Mouse (Mus musculus) urinary bladder, postnatal 4 days (tissue): ENCODE data around the gene Phf21a.

Source experiments
- DNase-seq, 2 experiments: peaks; one replicate each; pipeline ENCODE4 v3.0.0; 2021 to 2022; ENCODE audit warnings: low spot score in 2 of 2

Gene Phf21a

DNA sequence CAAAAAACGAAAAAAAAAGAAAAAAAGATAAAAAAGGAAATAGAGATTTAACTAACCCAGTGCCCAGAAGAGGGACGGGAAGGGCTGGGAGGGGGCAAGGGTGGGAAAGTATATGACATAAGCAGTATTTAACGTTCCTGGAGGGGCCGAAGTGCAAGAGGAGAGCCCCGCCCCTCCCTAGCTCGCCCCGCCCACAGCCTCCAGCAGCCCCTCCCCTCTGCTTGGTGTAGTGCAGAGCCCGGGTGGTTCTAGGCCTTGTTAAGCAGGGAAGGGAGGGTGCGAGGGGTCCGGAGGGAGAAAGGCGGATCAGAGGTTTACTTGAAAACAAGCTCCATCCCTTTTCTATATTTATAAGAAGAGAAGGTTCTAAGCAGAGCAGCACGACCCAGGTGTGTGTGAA, 268.0 kb downstream of the Phf21a start:
- DNase-seq: no peak

DNA sequence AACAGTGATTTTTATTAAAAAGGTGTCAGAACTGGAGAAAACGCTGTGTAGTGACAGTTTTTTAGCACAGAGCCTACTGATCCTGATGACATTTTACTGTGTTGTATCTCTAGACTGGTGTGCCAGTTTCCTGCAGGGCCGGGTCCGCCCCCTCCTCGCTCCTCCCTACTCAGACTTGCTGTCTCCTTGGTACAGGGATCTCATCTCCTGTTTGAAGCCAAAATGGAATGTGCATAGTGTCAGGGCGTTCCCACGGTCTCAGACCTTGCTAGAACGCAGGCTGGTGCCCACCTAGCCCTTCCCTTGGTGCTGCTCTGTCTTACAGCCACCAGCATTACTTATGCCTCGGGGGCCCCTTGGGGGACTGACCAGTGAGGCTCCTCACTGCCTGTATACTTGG, 268.9 kb downstream of the Phf21a start:
- DNase-seq: no peak

DNA sequence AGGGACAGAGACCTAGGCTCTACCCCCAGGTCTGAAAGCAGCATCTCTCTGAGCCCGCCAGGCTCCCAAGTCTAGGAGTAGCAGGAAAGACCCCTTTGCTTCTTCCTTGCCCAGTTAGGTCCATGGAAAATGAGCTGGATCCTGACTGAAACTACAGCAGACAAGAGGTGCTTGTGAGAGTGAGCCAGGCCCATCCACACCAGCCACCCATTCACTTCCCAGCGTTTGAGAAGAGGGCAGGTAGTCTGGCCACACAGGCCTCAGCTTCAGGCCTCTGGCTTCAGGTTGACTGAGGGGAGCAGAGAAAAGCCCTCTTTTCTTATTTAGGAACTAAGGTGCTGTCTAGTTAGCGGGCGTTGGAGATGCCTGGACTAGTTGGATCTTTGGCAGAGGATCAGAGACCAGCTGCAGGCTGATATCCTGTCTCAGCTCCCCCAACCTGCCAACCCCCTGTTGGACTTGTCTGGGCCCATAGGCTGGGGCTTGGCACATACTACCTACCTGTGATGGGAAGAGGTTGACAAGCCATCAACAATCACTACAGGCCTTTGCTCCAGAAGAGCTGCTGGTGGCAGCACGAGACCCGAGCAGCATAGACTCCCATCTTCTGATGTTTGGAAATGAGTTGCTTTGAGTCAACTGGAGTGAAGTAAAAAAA, 269.8 kb downstream of the Phf21a start:
- DNase-seq: no peak

DNA sequence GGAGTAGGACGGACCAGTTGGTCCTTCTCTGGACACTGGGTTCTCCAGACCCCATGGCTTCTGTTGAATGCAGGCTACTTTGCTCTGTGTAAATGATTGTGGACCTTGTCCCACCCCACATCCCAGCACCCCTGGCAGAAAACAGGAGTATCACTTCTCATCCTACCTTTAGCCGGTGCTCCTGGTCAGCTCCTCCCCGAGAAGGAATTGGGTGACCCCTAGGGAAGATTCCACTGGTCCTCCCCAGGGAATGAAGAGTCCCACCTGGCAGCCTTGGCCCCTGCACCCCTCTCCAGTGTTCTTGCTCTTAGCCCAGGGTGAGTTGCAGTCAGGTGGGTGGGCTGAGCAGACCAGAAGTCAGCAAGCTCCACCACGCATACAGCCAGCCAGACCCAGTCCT, 271.2 kb downstream of the Phf21a start:
- no peak for DNase-seq

DNA sequence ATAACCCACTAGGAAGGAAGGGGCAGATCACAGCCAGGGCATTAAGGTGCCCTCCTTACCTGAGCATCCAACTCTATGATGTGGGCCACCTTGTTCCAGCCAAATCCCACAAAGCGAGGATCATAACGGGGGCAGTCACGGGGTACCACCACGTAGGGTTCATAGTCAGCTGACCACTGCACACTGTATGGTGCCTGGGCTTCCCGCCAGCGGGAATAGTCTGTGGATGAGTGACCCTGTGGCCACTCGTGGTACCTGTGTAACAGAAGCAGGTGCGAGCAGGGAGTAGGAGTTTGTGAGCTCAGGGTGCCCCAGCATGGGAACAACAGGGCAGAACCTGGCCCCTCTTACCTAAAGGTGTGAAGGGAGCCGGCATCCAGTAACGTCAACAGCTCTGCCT, 272.7 kb downstream of the Phf21a start:
- DNase-seq: no peak

DNA sequence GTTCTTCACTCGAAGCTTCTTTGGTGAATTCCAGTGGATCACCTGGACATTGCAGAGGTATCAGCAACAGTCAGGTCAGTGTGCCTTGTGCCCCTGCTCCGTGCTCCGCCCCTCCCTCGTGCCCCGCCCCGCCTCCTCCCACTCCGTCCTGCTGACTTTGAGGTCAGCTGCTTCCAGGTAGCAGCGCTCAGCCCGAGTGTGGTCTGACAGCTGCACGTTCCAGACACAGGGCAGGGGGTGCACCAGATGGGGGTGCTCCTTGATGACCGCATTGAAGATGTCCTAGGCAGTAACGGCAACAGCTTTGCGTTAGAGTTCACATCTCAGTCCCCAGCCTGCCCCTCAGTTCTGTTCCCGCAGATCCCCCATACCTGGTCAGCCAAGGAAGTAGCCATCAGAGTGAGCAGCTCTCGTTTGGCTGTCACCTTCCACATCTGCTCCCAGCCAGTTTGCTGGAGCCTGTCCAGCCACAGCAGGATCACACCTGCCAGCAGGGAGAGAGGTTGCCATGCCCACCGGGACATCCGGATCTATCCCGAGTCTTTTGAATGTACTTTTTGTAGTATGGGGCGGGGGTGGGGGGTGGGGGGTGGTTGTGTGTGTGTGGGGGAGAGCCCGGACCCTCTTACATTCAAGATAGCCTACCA, 274.6 kb downstream of the Phf21a start:
- DNase-seq: no peak

DNA sequence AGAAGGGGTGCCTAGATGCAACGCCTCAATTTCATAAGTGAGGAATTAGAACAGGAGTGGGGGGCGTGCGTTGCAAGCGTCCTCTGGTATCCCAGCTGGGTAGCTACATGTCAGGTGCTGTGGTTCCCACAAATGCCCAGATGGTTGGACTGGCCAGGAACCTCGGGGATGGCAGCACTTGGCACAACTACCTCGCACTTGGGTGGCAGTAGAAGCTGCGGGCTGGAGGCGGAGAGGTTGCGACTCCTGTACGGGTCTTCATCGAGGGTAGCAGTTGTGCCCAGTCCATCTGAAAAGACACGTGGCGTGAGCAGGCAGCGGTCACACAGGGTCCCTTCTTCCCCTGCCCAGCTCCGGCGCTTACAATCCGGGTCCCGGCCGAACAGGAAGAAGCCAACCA, 277.5 kb downstream of the Phf21a start:
- DNase-seq: no peak

DNA sequence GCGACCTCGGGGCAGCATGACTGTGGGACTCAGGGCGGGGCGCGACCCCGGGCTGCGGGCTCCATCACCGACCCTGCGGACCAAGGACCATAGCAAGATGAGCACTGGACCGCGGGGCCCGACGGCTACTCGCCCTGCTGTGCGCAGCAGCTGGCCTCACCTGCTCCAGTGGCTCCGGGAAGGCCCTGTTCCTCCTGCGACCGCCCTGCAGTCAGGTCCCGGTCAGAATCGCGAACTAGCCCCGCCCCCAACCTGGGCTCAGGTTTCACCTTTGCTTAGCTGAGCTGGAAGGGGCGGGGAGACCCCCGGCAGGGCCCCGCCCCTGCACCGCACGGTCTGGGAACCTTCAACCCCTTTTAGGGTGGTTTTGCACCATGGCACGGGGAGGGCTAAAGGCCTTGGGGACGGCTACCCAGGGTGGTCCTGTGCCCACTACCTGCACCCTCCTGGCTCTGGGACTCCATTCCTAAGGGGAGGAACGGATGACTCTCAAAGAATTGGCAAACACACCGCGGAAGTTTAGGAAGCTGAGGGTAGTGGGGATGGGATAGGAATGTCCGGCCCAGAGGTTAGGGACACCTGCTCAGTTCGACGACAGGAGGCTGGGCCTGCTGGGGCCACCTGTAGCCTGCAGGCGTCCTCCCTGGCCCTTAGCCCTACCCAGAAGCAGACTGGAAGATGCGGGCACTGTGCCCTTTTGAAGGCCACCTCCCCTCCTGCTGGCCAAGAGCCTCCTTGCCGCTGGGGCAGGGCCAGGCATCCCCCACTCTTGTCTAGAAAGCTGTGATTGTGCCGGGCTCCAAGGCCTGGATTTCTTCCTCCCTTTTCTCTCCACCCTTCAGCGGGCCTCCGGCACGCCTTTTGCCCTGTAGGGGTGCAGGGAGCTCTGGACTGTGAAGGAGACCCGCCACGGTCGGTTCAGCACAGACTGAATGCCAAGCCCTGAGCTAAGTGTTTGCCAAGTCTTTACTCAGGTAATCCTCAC, 278.2 kb downstream of the Phf21a start:
- peak; percentile 67 to 77 for DNase-seq

DNA sequence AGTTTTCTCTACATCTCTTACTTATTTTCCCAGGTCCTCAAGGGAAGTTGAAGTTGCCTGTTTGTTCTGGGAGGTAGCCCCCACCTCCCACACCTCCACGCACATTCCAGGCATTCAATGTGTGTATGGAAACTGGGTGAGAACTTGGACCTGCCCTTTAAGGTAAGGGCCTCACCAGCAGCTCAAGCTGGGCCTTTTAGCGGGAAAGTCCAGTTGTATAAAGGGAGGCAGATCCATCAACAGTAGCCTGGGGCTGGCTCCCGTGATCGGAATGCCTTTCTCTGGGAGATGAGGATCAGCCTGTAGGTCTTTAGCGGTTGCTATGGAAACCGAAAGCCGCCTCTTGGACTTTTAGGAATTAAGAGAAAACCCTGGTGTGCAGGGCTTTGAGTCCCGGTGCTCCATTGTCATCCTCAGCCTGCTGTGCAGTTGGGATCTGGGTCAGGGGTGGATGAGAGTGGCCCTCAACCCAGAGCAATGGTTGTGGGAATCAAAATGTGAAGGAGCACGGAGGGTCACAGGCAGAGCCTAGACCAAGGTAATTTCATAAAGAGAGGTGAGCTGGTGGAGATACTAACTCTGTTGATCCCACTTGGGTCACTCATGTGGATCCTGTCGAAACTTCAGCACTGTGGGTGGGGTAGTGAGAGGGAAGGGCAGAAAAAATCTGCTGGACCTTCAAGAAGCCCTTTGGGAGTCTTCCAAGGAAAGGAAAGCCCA, 279.2 kb downstream of the Phf21a start:
- DNase-seq: no peak

DNA sequence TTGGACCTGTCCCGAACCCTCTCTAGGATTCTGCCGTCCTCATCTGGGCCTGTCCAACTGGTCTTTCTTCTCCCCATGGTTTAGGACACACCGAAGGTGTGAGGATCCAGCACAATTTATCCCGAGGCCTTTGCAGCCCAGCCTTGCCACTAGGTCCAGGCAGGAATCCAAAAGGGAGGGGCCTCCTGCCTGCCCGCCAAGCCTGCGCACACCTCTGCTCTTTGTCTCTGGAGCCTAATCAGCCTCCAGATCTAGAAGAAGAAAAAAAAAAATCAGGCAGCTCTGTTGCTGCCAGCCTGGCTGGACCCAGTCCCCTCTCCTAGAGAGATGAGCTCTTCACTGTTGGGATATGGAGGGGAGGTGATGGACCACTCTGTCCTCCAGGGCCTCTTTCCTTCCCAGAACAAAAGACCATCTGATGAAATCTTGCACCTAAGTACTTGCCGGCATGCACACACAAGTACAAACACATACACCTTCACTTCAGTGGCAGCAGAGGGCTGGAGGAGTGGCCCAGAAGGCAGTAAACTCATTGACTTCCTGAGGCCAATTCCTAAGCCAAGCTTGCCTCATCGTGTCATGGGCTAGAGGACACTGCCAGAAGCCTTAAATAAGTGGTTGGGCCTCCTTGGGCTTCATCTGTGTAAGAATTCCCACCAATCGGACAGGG, 280.0 kb downstream of the Phf21a start:
- DNase-seq: no peak

DNA sequence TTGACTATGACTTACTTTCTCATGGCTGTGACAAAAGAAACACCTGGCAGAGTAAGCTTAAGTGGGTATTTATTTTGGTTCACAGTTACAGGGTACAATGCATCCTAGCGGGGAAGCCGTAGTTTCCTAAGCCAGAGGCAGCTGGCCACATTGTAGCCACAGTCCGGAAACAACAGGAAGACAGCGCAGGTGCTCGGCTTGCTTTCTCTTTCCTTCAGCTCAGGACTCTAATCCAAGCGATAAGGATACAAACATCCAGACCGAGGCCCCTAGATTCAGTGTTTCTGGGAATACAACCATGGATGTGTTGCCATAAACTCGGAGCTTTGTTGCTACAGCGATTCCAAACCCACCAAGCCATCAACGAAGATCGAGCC, 280.5 kb downstream of the Phf21a start:
- DNase-seq: no peak

DNA sequence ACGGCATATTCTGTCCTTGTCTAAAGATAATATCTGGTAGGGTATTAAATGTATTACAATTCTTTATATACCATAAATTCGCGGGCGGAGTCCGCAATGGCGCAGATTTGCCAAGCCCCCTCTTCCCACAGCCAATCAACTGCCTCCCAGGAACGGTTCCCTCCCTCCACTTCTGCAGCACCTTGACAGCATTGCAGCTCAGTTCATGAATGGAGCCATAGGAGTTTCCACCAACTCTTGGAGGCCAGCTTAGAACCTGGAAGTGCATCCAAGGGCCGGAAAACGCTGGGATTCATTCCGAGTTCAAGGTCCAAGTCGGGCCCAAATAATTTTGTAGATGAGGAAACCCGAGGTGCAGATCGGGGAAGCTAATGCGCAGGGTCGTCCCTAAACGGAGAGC, 281.6 kb downstream of the Phf21a start, which contains the start of the genes Pex16 and Large2:
Gene Pex16 (plus strand): TSS at position 163 of the 400 bp plus-strand sequence.
Gene Large2 (minus strand): TSS at position 356 of the 400 bp plus-strand sequence.
- DNase-seq: no peak

DNA sequence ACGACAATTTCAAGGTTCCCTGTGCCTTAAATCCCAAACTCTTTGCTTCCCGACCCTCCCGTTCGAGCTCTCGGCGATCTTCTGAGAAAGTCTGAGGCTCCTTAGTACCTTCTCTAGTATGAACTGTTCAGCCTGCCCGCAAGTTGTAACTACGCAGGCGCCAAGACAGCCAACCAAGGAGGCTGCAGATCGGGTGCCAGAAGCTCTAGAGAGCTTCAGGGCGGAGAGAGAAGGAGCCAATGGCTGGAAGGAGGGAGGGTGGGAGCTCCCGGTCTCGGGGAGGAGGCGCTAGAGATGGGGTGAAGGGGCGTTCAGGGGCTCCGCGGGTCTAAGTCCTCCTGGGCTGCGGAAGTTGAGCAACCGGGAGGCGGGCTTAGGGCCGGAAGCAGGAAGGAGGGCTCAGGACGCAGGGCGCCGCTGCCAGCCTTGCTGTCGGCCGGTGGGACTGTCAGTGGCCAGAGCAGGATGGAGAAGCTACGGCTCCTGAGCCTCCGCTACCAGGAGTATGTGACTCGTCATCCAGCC, 282.2 kb downstream of the Phf21a start:
- DNase-seq: peak; percentile 94 to 96

DNA sequence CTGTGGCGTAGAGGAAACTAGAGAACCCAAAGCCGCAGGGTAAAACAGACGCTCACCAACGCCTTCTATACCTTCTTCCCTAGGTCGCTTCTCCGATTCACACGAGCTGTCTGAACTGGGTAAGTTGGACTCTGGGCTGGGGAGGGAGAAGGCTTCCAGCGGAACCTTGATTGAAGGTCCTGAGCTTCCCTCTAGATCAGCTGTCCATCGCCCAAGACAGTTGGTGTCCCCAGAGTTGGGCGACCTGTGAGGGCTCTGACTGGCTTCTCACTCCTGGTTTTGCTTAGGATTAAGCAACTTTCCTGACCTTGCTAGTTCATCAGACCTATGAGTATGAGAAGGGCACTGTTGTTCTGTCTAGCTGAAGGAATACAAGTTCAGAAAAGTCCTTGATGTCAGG, 282.9 kb downstream of the Phf21a start:
- no peak for DNase-seq

DNA sequence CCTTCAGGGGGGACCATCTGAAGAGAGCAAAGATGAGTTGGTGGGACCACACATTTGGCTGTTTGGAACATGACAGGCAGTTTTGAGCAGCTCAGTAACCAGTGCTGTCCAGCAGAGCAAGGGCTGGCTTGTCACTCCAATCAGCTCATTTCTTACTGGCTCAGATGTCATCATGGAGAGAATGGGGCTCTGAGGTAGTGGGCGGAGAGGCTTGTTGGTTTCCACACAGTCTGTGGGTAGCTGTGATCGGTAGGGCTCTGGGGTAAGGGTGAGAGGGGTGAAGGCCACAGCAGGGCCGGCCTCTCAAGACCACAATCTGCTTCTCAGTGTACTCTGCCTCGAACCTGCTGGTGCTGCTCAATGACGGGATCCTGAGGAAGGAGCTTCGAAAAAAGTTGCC, 283.4 kb downstream of the Phf21a start:
- no peak for DNase-seq

DNA sequence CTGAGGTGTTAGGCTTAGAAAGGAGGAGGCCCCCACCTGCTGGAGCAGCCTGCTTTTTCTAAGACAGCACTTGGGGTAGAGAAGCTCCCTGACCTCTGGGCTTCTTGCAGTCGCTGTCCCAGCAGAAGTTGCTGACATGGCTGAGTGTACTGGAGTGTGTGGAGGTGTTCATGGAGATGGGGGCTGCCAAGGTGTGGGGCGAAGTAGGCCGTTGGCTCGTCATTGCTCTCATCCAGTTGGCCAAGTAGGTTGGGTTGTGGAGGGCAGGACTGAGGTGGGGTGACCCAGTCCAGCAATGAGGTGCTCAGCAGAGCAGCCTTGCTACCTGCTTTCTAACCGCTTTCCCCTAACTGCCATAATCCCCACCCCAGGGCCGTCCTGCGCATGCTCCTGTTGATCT, 284.4 kb downstream of the Phf21a start:
- DNase-seq: no peak

DNA sequence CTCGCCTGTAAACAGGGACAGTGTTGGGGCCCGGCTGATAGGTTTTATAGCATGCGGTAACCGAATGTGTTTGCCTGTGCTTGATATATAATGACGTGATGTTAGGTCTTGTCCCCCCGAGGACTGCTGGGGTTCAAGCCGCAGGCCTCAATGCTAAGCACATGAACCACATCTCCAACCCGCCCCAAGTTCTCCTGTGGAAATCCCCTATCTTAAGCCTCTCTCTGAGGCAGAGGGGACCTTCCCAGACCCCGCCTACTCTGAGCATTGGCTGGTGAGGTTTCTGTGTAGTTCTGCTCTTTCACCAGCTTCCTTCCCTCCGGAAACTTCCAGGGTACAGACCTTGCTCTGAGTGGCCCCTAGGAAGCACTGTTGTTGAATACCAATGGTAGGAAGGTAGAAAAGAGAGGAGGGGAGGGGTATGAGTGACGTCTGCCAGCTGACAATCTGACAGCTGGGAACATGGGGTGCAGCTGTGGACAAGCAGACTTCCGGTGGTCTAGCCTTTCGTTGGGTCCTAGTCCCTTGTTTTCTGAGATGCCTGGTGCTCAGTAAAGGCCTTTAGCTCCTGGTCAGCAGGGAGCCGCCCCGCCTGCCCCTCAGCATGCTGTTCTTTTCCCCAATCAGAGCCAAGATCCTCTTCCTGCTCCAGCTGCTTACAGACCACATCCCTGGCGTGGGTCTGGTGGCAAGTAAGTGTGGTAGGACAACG, 287.0 kb downstream of the Phf21a start:
- no peak for DNase-seq

DNA sequence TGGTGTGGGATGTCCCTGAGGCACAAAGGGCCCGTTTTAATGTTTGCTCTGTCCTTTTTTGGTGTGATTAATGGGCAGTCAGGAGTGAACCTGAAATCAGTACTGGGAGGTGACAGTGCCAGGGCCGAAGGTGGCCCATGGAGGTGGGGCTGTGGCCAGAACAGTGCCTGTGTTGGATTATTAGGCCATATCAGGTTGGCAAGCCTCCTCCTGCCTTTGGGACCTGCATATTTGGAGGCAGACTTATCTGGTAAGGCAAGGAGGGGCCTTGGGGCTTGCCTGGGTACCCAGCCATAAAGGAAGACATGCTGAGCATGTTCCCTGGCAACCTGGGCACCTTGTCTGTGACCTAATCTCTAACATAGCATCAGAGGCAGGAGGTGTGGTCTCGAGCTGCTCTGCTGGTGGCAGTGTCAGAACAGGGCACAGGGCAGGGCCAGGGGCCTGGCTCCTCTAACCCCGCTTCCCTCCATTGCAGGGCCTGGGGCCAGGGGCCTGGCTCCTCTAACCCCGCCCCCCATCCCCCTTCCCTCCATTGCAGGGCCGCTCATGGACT, 287.7 kb downstream of the Phf21a start:
- DNase-seq: no peak

DNA sequence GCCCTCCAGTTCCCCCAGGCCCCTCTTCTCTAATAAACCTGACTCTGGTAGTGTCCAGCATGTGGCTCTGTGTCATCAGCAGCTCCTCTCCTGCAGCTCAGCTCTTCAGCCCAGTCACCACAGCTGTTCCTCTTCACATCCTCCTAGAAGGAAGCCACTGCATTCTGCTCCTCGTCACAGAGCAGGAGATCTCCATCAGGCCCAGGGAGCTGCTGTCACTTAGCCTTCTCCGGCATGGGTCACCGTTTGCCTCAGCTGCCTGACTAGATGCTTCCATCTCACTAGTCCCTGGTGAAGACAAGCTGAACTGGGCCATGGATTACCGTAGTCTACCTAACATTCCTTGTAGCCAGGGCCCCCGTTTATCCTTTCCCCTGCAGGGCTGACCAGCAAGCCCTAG, 288.2 kb downstream of the Phf21a start:
- DNase-seq: no peak
